Mouse (Mus musculus): ENCODE results near the gene Gm3248.
"Not testable (repeated sequence)": the region's sequence is repeated elsewhere in the genome, so short reads cannot be mapped to it uniquely, and the experiment has no call there.

- TF ChIP-seq CTCF (IDR thresholded peaks at IDR 0.05; ENCODE audit: control insufficient read depth, insufficient read depth, low read length); POLR2A (IDR thresholded peaks at IDR 0.05; ENCODE audit: borderline replicate concordance, control insufficient read depth, low read depth, low read length): not testable (repeated sequence)
Measured at GRCm38 (mm10) chr14:5962441-5962840, 896 bp upstream of the Gm3248 start.
